Mouse (Mus musculus) testis, adult 2 months (tissue): ENCODE results near the gene Lcn11.

Experiments used
- CTCF ChIP-seq: fragments of 200-500 bp; IDR thresholded peaks from 2 replicates; pipeline ENCODE4 v1.5.1; 2012; ENCODE audit warnings: low read depth, mild to moderate bottlenecking, inconsistent platforms, low read length, moderate library complexity; ENCODE audit not compliant: control insufficient read depth, insufficient read depth, insufficient replicate concordance
- POLR2A ChIP-seq: fragments of 200-500 bp; IDR thresholded peaks from 2 replicates; pipeline ENCODE4 v1.6.1; 2012; ENCODE audit warnings: low read depth, mild to moderate bottlenecking, inconsistent platforms, low read length, moderate library complexity; ENCODE audit not compliant: control insufficient read depth

DNA sequence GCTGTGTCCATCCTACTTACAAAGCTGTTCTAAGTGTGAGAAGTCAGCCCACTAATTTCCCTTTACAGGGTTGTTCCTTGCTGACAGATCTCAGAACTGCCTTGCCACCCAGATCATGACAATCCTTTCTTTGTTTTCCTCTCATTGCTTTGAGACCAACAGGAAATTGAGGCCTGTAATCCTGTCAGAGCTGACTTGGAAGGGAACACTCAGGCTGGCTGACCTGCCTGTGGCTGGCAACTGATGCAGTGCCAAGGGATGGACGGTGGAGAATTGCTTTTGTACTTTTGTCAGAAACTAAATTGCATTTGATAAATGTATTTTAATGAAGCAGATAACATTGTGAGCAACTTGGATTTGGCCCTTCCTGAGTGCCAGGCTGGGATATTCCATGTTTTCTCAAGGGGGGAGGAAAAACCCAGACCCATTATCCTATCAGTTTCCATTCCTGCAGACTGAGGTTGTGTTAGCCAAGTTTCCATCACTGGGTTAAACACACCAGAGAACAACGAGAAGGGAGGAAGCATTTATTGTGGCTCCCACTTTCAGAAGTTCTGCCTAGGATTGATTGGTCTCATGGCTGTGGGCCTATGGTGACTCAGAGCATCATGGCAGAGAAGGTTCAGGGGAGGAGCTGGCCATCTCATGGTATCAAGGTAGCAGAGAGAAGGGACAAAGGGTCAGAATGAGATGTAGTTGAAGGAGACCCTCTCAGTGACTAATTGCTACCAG lies 43.5 kb upstream of the Lcn11 start:
- TF ChIP-seq CTCF (no peak), POLR2A (no peak)
